Mouse (Mus musculus): ENCODE results near the gene Tmem37.

Tmem37 gene

DNA sequence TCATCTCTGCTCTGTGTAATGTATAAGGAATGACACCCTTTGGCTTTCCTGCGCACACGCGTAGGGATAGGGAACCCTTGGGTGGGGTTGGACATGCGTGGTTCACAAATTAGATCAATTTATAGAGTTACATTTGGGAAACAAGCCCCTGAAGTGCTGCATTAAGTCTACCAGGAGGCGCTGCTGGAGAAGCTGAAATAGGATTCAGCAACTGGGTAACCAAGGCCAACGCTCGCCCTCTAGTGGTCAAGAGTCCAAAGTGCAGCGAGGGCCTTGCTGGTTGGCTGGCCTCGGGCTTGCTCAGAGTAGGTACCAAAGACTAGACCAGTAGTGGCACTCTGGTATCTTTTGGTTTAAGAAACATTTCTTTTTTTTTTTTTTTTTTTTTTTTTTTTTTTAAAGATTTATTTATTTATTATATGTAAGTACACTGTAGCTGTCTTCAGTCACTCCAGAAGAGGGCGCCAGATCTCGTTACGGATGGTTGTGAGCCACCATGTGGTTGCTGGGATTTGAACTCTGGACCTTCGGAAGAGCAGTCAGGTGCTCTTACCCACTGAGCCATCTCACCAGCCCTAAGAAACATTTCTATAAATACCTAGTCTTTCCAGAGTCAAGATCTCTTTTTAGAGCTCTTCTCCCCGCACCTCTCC is 19.7 kb upstream of the Tmem37 start:
- peak; percentile 73 for DNase-seq (ENCODE audit: inconsistent ontology term)

DNA sequence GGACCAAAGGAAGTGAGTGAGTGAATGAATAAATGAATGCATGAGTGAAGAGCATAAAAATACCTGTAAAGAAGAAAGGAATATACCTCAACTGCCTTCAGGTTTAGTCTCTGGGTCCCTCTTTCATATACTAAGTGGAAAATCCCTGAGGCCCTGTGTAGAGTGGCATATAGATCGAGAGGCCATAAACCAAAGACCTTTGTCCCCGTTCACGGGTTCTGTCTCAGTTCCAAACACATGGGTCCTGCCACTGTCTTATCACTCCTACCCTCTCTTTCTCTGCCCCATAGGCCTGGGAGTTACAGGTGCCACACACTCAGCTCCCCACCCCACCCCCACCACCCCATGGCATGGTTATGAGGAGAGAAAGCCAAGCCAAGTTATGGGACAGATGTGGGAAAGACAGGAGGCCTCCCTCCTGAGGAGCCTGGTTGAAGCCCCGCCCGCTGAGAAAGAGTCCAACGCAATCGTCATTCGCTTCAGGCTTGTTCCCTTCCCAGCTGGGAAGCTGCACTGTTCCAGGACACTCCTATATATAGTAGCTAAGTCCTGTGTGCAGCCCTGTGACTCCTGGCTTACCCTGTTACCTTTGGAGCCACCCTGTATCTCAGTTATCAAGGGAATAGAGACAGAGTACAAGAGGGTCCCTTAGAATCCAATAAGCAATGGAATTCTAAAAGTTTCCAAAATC is 17.2 kb upstream of the Tmem37 start:
- DNase-seq (ENCODE audit: inconsistent ontology term), result no peak

DNA sequence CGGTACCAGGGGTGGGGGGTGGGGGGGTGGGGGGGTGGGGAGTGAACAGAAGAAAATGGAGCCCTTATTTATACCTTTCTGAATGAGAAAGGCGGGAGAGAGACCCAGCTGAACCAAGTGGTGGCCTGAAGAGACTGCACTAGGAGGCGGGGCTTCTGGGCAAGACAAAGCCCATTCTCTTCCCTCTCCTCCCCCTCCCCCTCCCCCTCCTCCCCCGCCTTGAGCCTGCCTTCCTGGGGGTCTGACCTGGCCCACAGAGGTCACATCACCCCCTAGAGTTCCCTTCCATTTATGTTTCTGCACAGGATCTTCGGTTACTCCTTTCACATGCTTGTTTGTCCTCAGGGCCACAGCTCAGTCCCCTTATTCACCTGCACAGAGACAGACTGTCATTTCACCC is 15.3 kb upstream of the Tmem37 start:
- DNase-seq (ENCODE audit: inconsistent ontology term), result no peak

DNA sequence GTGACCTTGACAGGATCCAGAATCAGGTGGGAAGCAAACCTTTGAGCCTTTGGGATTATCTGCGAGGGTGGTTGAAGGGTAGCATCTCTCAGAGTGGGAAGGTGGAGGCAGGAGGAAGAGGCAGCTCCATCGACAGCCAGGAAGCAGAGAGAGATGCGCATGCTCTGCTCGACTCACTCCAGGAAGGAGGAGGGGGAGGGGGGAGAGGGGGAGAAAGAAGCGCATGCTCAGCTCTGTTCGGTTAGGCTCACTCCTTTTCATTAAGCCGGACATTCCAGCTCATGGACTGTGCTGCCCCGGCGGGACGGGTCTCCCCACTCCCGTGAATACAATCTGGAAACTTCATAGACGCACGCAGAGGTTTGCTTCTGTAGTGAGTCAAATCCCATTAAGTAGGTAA is 12.8 kb upstream of the Tmem37 start:
- DNase-seq (ENCODE audit: inconsistent ontology term), result no peak

GRCm38 (mm10) chr1:120085696-120086095 is 11.8 kb upstream of the Tmem37 start:
- no peak for DNase-seq (ENCODE audit: inconsistent ontology term)

- DNase-seq (ENCODE audit: inconsistent ontology term), result peak; percentile 40
These were observed 10.1 kb upstream of the Tmem37 start for GRCm38 (mm10) chr1:120083921-120084517.

- DNase-seq (ENCODE audit: inconsistent ontology term), result peak; percentile 62
These were observed 9.2 kb upstream of the Tmem37 start for GRCm38 (mm10) chr1:120082957-120083585.

DNA sequence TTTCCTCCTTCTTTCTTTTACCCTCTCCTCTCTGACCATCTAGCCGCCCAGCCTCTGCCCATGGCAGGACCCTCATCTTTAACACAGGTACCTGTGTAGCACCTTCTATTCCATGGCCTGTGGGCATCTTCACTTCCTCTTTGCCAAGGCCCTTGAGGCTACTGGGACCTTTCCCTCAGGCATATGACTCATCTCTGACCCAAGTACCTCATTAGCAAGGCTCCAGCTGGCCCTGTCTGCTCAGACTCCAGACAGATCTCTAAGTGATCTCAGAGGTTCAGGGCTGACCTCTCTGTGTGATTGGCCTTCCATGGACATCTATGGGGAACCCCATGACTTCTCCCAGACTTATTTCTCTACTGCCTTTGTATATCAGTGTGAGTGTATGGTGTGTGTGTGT is 6.8 kb upstream of the Tmem37 start:
- peak; percentile 66 for DNase-seq (ENCODE audit: inconsistent ontology term)

DNA sequence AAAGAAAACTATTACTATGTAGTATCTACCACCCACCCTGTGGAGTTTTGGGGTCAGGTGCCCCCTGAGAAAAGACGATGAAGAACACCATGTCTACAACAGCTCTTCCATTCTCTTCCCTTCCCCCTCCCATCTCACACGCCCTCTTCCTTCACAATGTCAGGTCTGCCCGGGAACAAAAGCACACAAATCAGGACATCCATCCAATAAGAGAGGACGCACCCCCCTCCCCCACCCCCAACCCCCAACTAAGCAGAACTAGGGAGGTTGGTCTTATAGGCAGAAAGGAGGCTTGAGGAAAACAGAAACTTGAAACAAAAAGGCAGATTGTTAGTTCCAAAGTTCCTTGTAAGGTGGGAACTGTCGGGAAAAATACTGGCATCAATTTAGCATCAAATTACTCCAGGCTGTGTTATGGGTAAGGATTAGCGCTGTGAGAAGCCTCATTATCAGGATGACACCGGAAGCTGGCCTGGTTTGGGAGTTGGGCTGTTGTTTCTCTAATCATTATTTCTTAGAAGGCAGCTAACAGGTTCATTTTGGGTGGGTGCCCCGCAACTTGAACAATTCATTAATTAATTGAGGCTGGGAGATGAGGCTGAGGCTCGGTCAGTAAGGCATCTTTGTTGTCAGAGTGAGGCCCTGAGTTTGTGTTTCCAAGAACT is 4.0 kb upstream of the Tmem37 start:
- DNase-seq (ENCODE audit: inconsistent ontology term), result no peak

DNA sequence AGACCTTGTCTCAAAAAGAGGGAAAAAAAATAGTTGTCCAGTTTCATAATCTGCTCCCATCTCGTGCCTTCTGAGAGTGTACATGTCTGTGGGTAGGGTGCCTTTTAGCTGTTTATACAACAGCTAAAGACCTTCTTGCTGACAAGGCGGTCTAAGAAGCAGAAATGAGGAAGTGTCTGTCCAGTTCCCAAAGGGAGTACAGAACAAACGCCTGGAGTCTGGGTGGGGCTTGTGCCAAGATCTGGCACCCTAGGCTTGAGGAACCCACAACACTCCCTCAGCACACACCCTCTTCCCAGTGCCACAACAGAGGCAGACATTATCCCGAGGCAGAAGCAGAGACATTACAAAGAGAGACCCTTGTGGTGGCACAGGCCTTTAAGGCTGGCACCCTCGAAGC is 1.6 kb upstream of the Tmem37 start:
- DNase-seq (ENCODE audit: inconsistent ontology term), result no peak

GRCm38 (mm10) chr1:120074931-120075330 is 1.1 kb upstream of the Tmem37 start:
- no peak for DNase-seq (ENCODE audit: inconsistent ontology term)

DNA sequence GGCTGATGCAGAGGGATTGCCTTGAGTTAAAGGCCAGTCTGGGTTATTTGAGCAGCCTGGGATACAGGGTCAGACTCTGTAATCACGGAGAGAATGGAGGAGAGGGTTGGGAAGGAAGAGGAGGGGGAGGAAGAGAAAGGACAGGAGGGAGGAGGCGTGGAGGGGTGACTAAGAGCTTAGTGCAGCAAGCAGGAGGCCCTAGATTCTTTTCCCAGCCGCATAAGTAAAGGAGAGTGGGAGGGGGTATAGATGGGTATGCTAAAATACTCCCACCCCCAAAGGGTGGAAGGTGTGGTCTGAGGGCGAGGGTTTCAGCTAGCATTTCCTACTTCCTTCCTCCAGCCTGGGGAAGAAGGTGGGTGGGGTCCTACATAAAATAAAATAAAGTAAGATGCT is 431 bp upstream of the Tmem37 start:
- no peak for DNase-seq (ENCODE audit: inconsistent ontology term)

DNA sequence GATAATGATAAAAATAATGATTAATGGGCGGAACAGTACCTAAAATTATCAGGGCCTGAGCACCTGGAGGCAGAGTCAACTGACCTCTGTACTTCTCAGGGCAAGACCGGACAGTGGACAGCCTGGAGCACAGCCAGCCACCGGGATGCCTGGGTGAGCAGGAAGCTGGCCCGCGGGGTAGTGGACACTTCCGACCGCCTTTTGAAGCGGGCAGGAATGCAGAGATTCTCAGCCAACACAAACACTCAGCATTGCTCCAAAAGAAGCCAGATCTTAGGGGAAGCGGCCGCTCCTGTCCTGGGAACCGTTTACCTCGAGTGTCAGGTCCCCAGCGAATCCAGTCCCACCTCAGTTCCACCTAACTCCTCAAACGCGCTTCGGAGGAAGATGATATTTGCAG is 974 bp downstream of the Tmem37 start:
- peak; percentile 88 for DNase-seq (ENCODE audit: inconsistent ontology term)

GRCm38 (mm10) chr1:120071133-120071532 is 2.7 kb downstream of the Tmem37 start:
- DNase-seq (ENCODE audit: inconsistent ontology term), result no peak

- no peak for DNase-seq (ENCODE audit: inconsistent ontology term)
These were observed 3.7 kb downstream of the Tmem37 start for GRCm38 (mm10) chr1:120070168-120070567.

GRCm38 (mm10) chr1:120069120-120069519 is 4.8 kb downstream of the Tmem37 start:
- no peak for DNase-seq (ENCODE audit: inconsistent ontology term)

GRCm38 (mm10) chr1:120066625-120067024 is 7.2 kb downstream of the Tmem37 start:
- no peak for DNase-seq (ENCODE audit: inconsistent ontology term)

GRCm38 (mm10) chr1:120066159-120066558 is 7.7 kb downstream of the Tmem37 start:
- DNase-seq (ENCODE audit: inconsistent ontology term), result no peak

GRCm38 (mm10) chr1:120064036-120064682 is 9.7 kb downstream of the Tmem37 start:
- no peak for DNase-seq (ENCODE audit: inconsistent ontology term)

DNA sequence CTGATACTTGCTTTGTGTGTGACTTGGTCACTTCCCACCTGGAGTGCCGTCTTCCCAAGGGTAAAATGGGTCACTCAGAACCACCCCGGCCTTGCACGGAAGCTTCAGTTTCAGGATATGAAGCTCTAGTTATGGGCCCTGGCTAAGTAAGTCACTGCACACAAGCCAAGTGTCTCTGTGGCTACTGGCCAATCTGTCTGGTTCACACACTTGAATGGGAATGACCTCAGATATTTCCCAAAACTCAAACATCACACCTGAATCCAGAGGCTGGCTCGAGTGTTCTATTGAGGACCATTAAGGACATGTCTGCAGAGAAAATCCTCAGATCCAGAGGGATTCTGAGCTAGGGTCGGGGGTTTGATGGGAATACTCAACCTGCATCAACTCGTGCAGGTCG is 11.6 kb downstream of the Tmem37 start:
- no peak for DNase-seq (ENCODE audit: inconsistent ontology term)

GRCm38 (mm10) chr1:120060687-120061086 is 13.2 kb downstream of the Tmem37 start:
- DNase-seq (ENCODE audit: inconsistent ontology term), result no peak
